Mouse (Mus musculus) liver, embryonic 14.5 days (tissue): ENCODE results near the gene Gmds.

Experiments
- CTCF ChIP-seq: IDR thresholded peaks from 2 replicates; pipeline ENCODE4 v1.5.1; 2016; ENCODE audit warnings: antibody characterized with exemption, low read depth, control low read depth
- EP300 ChIP-seq: IDR thresholded peaks from 2 replicates; pipeline ENCODE4 v1.6.1; 2016; ENCODE audit warnings: antibody characterized with exemption, low read depth

DNA sequence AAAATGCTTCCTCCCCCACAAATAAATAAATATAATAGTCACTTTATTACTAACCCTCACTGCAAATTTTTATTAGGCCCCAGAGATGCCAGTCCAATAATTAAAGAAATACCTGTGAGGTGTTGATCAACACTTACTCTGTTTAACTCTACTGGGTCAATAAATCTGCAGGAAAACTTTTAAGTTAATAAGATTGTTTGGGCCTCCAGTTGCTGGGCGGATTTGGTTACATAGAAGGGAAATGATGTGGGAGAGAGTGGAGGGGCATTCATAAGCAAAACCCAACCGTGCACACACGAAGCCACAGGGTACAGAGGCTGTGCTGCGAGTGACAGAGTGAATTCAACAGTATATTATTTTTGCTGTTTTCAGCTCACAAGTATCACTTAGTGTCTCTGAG lies 345.1 kb downstream of the Gmds start:
- TF ChIP-seq CTCF (no peak), EP300 (no peak)
